Mouse (Mus musculus) liver, embryonic 13.5 days (tissue): ENCODE measurements around the gene Wasl. TPM values are rescaled to one million over a fixed set of nuclear protein-coding genes. Genes with fewer than 3 reads are reported as not detected.

Experiments
- ATAC-seq: fragments of 200-750 bp; cut with Nextera tagmentation; 2 replicates; pipeline ENCODE4 v1.8.0; 2017; ENCODE audit warnings: low read depth, mild to moderate bottlenecking, moderate number of reproducible peaks, moderate library complexity
- DNase-seq: peaks from one replicate; pipeline ENCODE4 v3.0.0; 2022
- H3K27ac ChIP-seq: fragments of 300-500 bp; sonication (generic); 2 replicates; pipeline ENCODE4 v1.5.1; 2015; ENCODE audit warnings: moderate library complexity, mild to moderate bottlenecking, inconsistent platforms
- H3K27me3 ChIP-seq: fragments of 300-500 bp; sonication (generic); 2 replicates; pipeline ENCODE4 v1.6.1; 2015; ENCODE audit warnings: mild to moderate bottlenecking, inconsistent platforms
- H3K36me3 ChIP-seq: fragments of 300-500 bp; sonication (generic); 2 replicates; pipeline ENCODE4 v1.6.1; 2015; ENCODE audit warnings: mild to moderate bottlenecking, inconsistent platforms
- H3K4me1 ChIP-seq: fragments of 300-500 bp; sonication (generic); replicated peaks from 2 replicates; pipeline ENCODE4 v1.6.1; 2015; ENCODE audit warnings: inconsistent platforms
- H3K4me2 ChIP-seq: fragments of 300-500 bp; sonication (generic); 2 replicates; pipeline ENCODE4 v1.6.1; 2015; ENCODE audit warnings: inconsistent platforms, mild to moderate bottlenecking, moderate library complexity
- H3K4me3 ChIP-seq: fragments of 300-500 bp; sonication (generic); replicated peaks from 2 replicates; pipeline ENCODE4 v1.5.1; 2015; ENCODE audit warnings: mild to moderate bottlenecking, inconsistent platforms
- H3K9ac ChIP-seq: fragments of 300-500 bp; sonication (generic); 2 replicates; pipeline ENCODE4 v1.6.1; 2015; ENCODE audit warnings: mild to moderate bottlenecking, inconsistent platforms
- H3K9me3 ChIP-seq: fragments of 300-500 bp; sonication (generic); replicated peaks from 2 replicates; pipeline ENCODE4 v1.6.1; 2016; ENCODE audit warnings: inconsistent platforms
- WGBS: fragments of 180-500 bp; shearing (Covaris S2); methylation state at CpG from one replicate; pipeline ENCODE4 v1.1.7; 2015; ENCODE audit not compliant: insufficient replicate concordance; 5-methylcytosine and 5-hydroxymethylcytosine counted together
- polyA plus RNA-seq: library from polyadenylated mRNA; unstranded; fragments of >200 nt; fragmentation: Nextera tagmentation; extraction: Ambion mirVana; gene quantifications from 2 replicates; pipeline ENCODE4 v1.2.1, GENCODE M21; 2015

The Wasl gene
- polyA plus RNA-seq, 1 experiment from 2014 or later = 22.6 TPM

DNA sequence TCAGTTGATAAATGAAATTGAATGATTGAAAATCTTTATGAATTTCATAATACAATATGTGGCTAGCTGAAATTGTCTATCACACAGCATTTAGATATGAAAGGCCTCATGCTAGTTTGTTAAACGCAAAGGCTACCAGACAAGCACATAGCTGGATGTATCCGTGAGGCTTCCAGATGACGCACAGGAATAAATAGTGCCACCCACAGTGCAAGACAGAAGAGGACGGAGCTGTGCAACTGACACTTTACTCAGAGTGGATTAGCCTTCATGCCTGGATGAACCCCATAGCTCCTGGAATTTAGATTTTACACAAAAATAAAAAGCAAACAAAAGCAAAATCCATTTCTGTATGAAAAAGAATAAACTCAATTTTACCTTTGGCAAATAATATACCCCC lies 50.9 kb downstream of the Wasl start:
- Histone ChIP-seq H3K4me3 (no peak overlapping the region), H3K4me1 (no peaks in the 10 kb centered on the region), H3K9ac (no peak overlapping the region), H3K9me3 (no peaks in the 10 kb centered on the region), H3K36me3 (peaks cover 46% of the 10 kb centered on the region), H3K27me3 (no peaks in the 10 kb centered on the region), H3K27ac (no peak overlapping the region), H3K4me2 (no peak overlapping the region)
- ATAC-seq (no peak), DNase-seq (no peak)
- WGBS = 93% methylated on average over 4 of the region's 4 CpGs

- H3K9ac ChIP-seq = no peak overlapping the region
- no peaks in the 10 kb centered on the region for H3K27me3 ChIP-seq
- WGBS = 91% methylated on average over 6 of the region's 6 CpGs
- ATAC-seq = no peak
- no peak overlapping the region for H3K27ac ChIP-seq
- no peaks in the 10 kb centered on the region for H3K4me1 ChIP-seq
- H3K4me3 ChIP-seq = no peak overlapping the region
- peaks cover 46% of the 10 kb centered on the region for H3K36me3 ChIP-seq
- DNase-seq = no peak
- no peak overlapping the region for H3K4me2 ChIP-seq
- H3K9me3 ChIP-seq = no peaks in the 10 kb centered on the region
These were observed 51.5 kb downstream of the Wasl start for GRCm38 (mm10) chr6:24613346-24613745.

- Histone ChIP-seq H3K9me3 (no peaks in the 10 kb centered on the region), H3K36me3 (peaks cover 35% of the 10 kb centered on the region), H3K4me1 (no peaks in the 10 kb centered on the region), H3K27ac (no peak overlapping the region), H3K4me2 (no peak overlapping the region), H3K27me3 (no peaks in the 10 kb centered on the region), H3K9ac (no peak overlapping the region), H3K4me3 (no peak overlapping the region)
- no peak for DNase-seq
- ATAC-seq = no peak
- 75% methylated on average over 7 of the region's 7 CpGs for WGBS
These were observed 52.6 kb downstream of the Wasl start for GRCm38 (mm10) chr6:24612074-24612755.

GRCm38 (mm10) chr6:24610358-24610757 lies 54.5 kb downstream of the Wasl start:
- no peaks in the 10 kb centered on the region for H3K27me3 ChIP-seq
- ATAC-seq (no peak), DNase-seq (no peak)
- WGBS = 80% methylated on average over 4 of the region's 4 CpGs
- H3K4me2 ChIP-seq = no peak overlapping the region
- H3K4me3 ChIP-seq = no peak overlapping the region
- H3K27ac ChIP-seq = no peak overlapping the region
- no peaks in the 10 kb centered on the region for H3K4me1 ChIP-seq
- no peaks in the 10 kb centered on the region for H3K9me3 ChIP-seq
- no peak overlapping the region for H3K9ac ChIP-seq
- H3K36me3 ChIP-seq = peaks cover 24% of the 10 kb centered on the region

- Histone ChIP-seq H3K27ac (no peak overlapping the region), H3K4me1 (no peaks in the 10 kb centered on the region), H3K9me3 (no peaks in the 10 kb centered on the region), H3K36me3 (peaks cover 16% of the 10 kb centered on the region), H3K9ac (no peak overlapping the region), H3K27me3 (no peaks in the 10 kb centered on the region), H3K4me3 (no peak overlapping the region), H3K4me2 (no peak overlapping the region)
- DNase-seq (no peak), ATAC-seq (no peak)
- WGBS = 68% methylated on average over 4 of the region's 4 CpGs
These were observed 55.3 kb downstream of the Wasl start for GRCm38 (mm10) chr6:24609531-24609930.

DNA sequence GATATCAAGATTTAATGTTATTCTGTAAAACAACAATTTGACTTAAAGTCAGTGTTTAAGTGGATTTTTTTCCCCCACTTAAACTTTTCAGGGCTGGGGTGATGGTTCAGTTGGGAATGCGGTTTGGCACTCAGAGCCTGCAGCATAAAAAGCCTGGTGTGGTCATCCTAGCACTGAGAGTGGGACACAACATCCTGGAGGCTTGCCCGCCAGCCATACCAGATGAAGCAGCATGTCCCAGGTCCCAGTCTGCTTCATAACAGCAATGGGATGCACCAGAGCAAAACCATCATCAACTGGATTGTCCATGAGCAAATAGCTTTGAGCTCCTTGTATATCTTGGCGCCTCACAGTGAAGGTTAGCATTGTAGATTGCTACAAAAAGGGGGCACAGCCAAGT lies 56.1 kb downstream of the Wasl start:
- H3K9me3 ChIP-seq = no peaks in the 10 kb centered on the region
- peaks cover 9% of the 10 kb centered on the region for H3K36me3 ChIP-seq
- DNase-seq (no peak), ATAC-seq (no peak)
- whole genome bisulfite sequencing = 73% methylated on average over 3 of the region's 3 CpGs
- H3K27me3 ChIP-seq = no peaks in the 10 kb centered on the region
- no peak overlapping the region for H3K9ac ChIP-seq
- no peak overlapping the region for H3K4me2 ChIP-seq
- H3K27ac ChIP-seq = no peak overlapping the region
- H3K4me1 ChIP-seq = no peaks in the 10 kb centered on the region
- H3K4me3 ChIP-seq = no peak overlapping the region

DNA sequence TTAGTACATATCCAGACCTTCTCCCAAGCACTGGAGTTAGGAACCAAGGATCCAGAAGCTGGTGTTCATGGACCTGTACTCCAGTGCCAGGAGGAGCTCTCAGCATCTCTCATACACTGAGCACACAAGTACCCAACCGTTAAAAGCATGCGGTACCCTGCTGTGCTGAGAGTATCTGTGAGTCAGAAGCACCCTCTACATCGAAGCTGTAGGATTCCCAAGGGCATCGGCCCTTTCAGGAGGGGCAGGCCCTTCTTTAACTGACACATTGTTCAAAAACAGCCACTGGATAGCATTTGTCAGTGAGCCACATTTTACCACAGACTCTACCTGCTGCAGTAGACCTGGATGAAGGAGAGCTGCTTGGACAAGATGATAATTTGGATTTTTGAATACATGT lies 56.7 kb downstream of the Wasl start:
- ATAC-seq (no peak), DNase-seq (no peak)
- H3K9ac ChIP-seq = no peak overlapping the region
- H3K4me1 ChIP-seq = no peaks in the 10 kb centered on the region
- peaks cover 4% of the 10 kb centered on the region; the same call in 1 of the 2 replicates for H3K36me3 ChIP-seq
- no peak overlapping the region for H3K4me3 ChIP-seq
- no peaks in the 10 kb centered on the region for H3K27me3 ChIP-seq
- WGBS = 70% methylated on average over 4 of the region's 4 CpGs
- H3K4me2 ChIP-seq = no peak overlapping the region
- H3K9me3 ChIP-seq = no peaks in the 10 kb centered on the region
- no peak overlapping the region for H3K27ac ChIP-seq

- Histone ChIP-seq H3K27ac (no peak overlapping the region), H3K9ac (no peak overlapping the region), H3K4me1 (no peaks in the 10 kb centered on the region), H3K4me3 (no peak overlapping the region), H3K9me3 (no peaks in the 10 kb centered on the region), H3K27me3 (no peaks in the 10 kb centered on the region), H3K36me3 (0 out of 2 replicates have a peak, but pooled peaks cover 2% of the 10 kb centered on the region), H3K4me2 (no peak overlapping the region)
- WGBS = 87% methylated on average over 15 of the region's 15 CpGs
- ATAC-seq = no peak
- no peak for DNase-seq
These were observed 57.3 kb downstream of the Wasl start for GRCm38 (mm10) chr6:24607531-24607930.

DNA sequence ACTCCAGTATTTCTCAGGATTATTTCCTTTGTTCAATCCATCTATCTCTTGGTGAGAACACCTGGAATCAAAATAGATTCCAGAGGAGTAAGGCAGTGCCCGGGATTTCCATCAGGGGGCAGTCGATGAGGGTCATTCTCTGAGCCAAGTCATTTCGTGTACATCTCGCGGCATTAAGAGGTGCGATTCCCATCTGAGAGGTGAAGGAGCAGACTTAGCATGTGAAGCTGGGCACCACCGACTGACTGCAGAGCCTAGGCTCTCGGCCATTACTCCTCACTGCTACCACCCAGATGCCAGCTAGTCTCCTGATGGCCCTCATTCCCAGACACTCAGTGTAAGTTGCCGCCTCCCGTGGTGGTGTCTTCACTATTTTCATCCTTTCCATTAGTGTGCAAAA lies 58.3 kb downstream of the Wasl start:
- Histone ChIP-seq H3K4me1 (no peaks in the 10 kb centered on the region), H3K36me3 (no peaks in the 10 kb centered on the region), H3K9ac (no peak overlapping the region), H3K4me3 (no peak overlapping the region), H3K27ac (no peak overlapping the region), H3K9me3 (no peaks in the 10 kb centered on the region), H3K4me2 (no peak overlapping the region), H3K27me3 (no peaks in the 10 kb centered on the region)
- DNase-seq (no peak), ATAC-seq (no peak)
- 69% methylated on average over 10 of the region's 10 CpGs for WGBS

GRCm38 (mm10) chr6:24605631-24606030 lies 59.2 kb downstream of the Wasl start:
- DNase-seq = no peak
- Histone ChIP-seq H3K36me3 (no peaks in the 10 kb centered on the region), H3K27ac (no peak overlapping the region), H3K4me1 (no peaks in the 10 kb centered on the region), H3K9me3 (no peaks in the 10 kb centered on the region), H3K4me2 (no peak overlapping the region), H3K27me3 (no peaks in the 10 kb centered on the region), H3K9ac (no peak overlapping the region), H3K4me3 (no peak overlapping the region)
- 79% methylated on average over 8 of the region's 8 CpGs for WGBS
- no peak for ATAC-seq

GRCm38 (mm10) chr6:24604289-24604688 lies 60.5 kb downstream of the Wasl start:
- WGBS = 79% methylated on average over 7 of the region's 7 CpGs
- H3K4me1 ChIP-seq = no peaks in the 10 kb centered on the region
- no peak overlapping the region for H3K27ac ChIP-seq
- no peaks in the 10 kb centered on the region for H3K36me3 ChIP-seq
- H3K4me3 ChIP-seq = no peak overlapping the region
- H3K27me3 ChIP-seq = no peaks in the 10 kb centered on the region
- no peak overlapping the region for H3K4me2 ChIP-seq
- DNase-seq = no peak
- H3K9me3 ChIP-seq = no peaks in the 10 kb centered on the region
- no peak overlapping the region for H3K9ac ChIP-seq
- no peak for ATAC-seq

DNA sequence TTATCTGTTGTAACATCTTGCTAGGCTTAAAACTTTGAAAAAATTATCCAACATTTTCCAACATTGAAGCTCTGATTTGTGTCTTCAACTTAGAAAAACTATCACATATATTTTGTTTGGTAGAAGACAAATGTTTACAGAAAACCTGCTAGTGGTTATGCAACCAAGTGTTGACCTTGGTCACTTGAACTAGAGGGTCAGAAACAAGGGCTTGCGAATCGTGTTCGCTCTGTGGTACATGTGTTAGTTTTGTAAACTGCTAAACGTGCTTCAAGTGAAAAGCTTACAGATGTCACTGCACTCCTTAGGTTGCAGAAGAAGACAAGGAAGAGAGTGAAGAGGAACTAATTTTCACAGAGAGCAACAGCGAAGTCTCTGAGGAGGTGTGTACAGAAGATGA lies 61.8 kb downstream of the Wasl start:
- WGBS = 60% methylated on average over 5 of the region's 5 CpGs
- H3K27ac ChIP-seq = no peak overlapping the region
- no peak overlapping the region for H3K9ac ChIP-seq
- H3K4me1 ChIP-seq = no peaks in the 10 kb centered on the region
- H3K27me3 ChIP-seq = no peaks in the 10 kb centered on the region
- no peak overlapping the region for H3K4me2 ChIP-seq
- DNase-seq = no peak
- no peaks in the 10 kb centered on the region for H3K9me3 ChIP-seq
- H3K4me3 ChIP-seq = no peak overlapping the region
- no peak for ATAC-seq
- no peaks in the 10 kb centered on the region for H3K36me3 ChIP-seq
